Mouse (Mus musculus) layer of hippocampus, adult 9-11 months (tissue): ENCODE measurements at regions not wholly inside any gene's neighbourhood (a gene's known extent, or its start where the extent isn't known, plus 50 kb on each side); places are given as distances from the start of the nearest gene placed in this dataset.

Experiments used
- DNase-seq: peaks from one replicate; pipeline ENCODE4 v3.0.0; 2022

GRCm38 (mm10) chr1:29595003-29595402 lies 815.0 kb upstream of the Gm597 start:
- no peak for DNase-seq

- DNase-seq: peak; percentile 56
Measured at GRCm38 (mm10) chr1:29587810-29588209, 807.8 kb upstream of the Gm597 start.
